ENCODE assay signal across 9 mouse cellular contexts in the genomic region with DNA sequence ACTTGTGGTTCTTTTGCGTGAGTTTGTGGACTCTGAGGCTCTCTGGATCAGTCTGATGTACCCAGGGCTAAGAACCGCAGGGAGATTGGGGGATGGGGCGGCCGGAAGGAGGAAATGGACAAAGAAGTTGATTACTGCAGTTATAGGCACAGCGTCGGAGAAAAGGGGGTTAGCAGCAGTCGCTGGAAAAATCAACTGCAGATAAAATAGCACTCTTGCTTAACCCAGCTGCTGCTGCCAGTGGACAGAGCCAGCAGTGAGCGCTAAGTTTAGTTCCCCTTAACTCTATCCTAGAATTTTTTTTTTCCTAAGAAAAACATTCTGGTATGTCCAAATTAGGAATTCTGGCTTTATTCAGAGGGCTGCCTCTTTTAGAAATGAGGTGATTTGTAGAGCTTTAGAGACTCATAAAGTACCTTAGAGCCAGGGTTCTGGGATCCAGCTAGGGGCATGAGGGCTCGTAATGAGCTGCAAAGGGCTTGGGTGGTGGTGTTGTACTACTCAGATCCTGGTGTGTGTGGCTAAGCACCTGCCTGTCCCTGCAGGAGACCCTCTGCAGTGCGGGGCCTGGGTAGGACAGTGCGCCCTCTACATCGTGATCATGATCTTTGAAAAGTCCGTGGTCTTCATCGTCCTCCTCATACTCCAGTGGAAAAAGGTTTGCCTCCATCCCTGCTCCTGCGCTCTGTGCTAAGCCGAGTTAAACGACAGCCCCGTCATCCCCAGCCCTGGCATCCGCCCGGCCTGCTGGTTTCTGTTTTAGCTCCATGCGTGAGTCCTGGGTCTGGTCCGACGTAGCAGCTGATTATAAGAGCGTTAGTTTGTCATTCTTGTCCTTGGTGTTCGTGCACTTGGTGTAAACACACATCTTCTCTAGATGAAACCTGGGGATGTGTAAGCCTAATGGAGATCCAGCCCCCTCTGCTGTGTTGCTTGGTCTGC. TPM values are rescaled to one million over a fixed set of nuclear protein-coding genes. Genes with fewer than 3 reads are reported as not detected.
DNase-seq lines count a peak whose midpoint lies in the region; ATAC-seq and TF ChIP-seq lines count a peak whose summit lies in the region.
"Had no signal": no experiment of that assay in that cellular context is flagged by ENCODE, and none has a peak within 500 bp of the region (broad histone marks: within the 10 kb centered on the region; RNA-seq: fewer than 3 reads in every experiment).

No protein-coding gene starts in this region.

- 0 out of 2 replicates have a peak, but pooled peaks cover 3% of the 10 kb centered on the region for H3K36me3 ChIP-seq in lung, embryonic 16.5 days (ENCODE audit: control insufficient read depth, insufficient read depth, low read length)
- H3K36me3 ChIP-seq in heart, embryonic 12.5 days = peaks cover 21% of the 10 kb centered on the region
- peaks cover 47% of the 10 kb centered on the region for H3K36me3 ChIP-seq in limb, embryonic 14.5 days (ENCODE audit: control insufficient read depth, insufficient read depth, low read length)
- H3K36me3 ChIP-seq in stomach, postnatal 0 days (ENCODE audit: control insufficient read depth, insufficient read depth, low read length) = peaks cover 6% of the 10 kb centered on the region

- ATAC-seq in lung, embryonic 16.5 days (ENCODE audit: low read depth) = peak; percentile 81
- peak; percentile 52 for ATAC-seq in heart, embryonic 12.5 days (ENCODE audit: insufficient number of reproducible peaks, low FRiP score)
- peak; percentile 65 for ATAC-seq in limb, embryonic 14.5 days (ENCODE audit: low FRiP score, low read depth)
- peak; percentile 27; the same call in 1 of the 2 replicates for ATAC-seq in stomach, postnatal 0 days (ENCODE audit: low FRiP score, low TSS enrichment)

- no peak overlapping the region for H3K4me3 ChIP-seq in lung, embryonic 16.5 days (ENCODE audit: low read length)
- H3K4me3 ChIP-seq in lung, adult 2 months (replicated peaks; ENCODE audit: extremely low read depth, low read depth, low read length) = no peak overlapping the region
- H3K4me3 ChIP-seq in heart, embryonic 12.5 days = no peak overlapping the region
- no peak overlapping the region for H3K4me3 ChIP-seq in limb, embryonic 14.5 days (replicated peaks; ENCODE audit: low read length)
- no peak overlapping the region for H3K4me3 ChIP-seq in stomach, postnatal 0 days (ENCODE audit: low read depth, low read length)

- WGBS in lung, embryonic 16.5 days = 60% methylated on average over 25 of the region's 25 CpGs
- 64% methylated on average over 25 of the region's 25 CpGs for WGBS in lung, adult 2 months
- WGBS in heart, embryonic 12.5 days = 55% methylated on average over 25 of the region's 25 CpGs
- WGBS in limb, embryonic 14.5 days = 45% methylated on average over 25 of the region's 25 CpGs
- WGBS in stomach, postnatal 0 days = 60% methylated on average over 25 of the region's 25 CpGs

- H3K9ac ChIP-seq in lung, embryonic 16.5 days (ENCODE audit: low read length) = 0 out of 2 replicates have a peak overlapping the region, but pooled peaks have one; percentile 30
- H3K9ac ChIP-seq in heart, embryonic 12.5 days = 0 out of 2 replicates have a peak overlapping the region, but pooled peaks have one; percentile 37
- H3K9ac ChIP-seq in limb, embryonic 14.5 days (ENCODE audit: low read depth, low read length, severe bottlenecking) = peak overlapping the region; percentile 16; the same call in 1 of the 2 replicates
- peak overlapping the region; percentile 47 for H3K9ac ChIP-seq in stomach, postnatal 0 days (ENCODE audit: low read length)

- H3K27me3 ChIP-seq in lung, embryonic 16.5 days (ENCODE audit: control insufficient read depth, insufficient read depth, low read depth, low read length) = no peaks in the 10 kb centered on the region
- no peaks in the 10 kb centered on the region for H3K27me3 ChIP-seq in heart, embryonic 12.5 days (replicated peaks)
- H3K27me3 ChIP-seq in limb, embryonic 14.5 days (ENCODE audit: control insufficient read depth, insufficient read depth, low read length) = no peaks in the 10 kb centered on the region
- no peaks in the 10 kb centered on the region for H3K27me3 ChIP-seq in stomach, postnatal 0 days (ENCODE audit: control insufficient read depth, insufficient read depth, low read length)

- H3K4me1 ChIP-seq in lung, embryonic 16.5 days (replicated peaks; ENCODE audit: control insufficient read depth, insufficient read depth, low read length) = peaks cover 20% of the 10 kb centered on the region
- peaks cover 18% of the 10 kb centered on the region for H3K4me1 ChIP-seq in lung, adult 2 months (ENCODE audit: control insufficient read depth, insufficient read depth, low read length)
- H3K4me1 ChIP-seq in heart, embryonic 12.5 days (replicated peaks) = peaks cover 41% of the 10 kb centered on the region
- peaks cover 24% of the 10 kb centered on the region for H3K4me1 ChIP-seq in limb, embryonic 14.5 days (ENCODE audit: control insufficient read depth, insufficient read depth, low read length)
- peaks cover 4% of the 10 kb centered on the region; the same call in 1 of the 2 replicates for H3K4me1 ChIP-seq in stomach, postnatal 0 days (replicated peaks; ENCODE audit: control insufficient read depth, insufficient read depth)

- TF ChIP-seq CTCF in lung, adult 2 months (IDR thresholded peaks at IDR 0.05; ENCODE audit: insufficient read depth, low read length) = no peak
- TF ChIP-seq CTCF in stomach, postnatal 0 days (IDR thresholded peaks at IDR 0.05; ENCODE audit: low read depth) = no peak

- H3K27ac ChIP-seq in lung, embryonic 16.5 days (ENCODE audit: low read length) = peak overlapping the region; percentile 86
- H3K27ac ChIP-seq in heart, embryonic 12.5 days (ENCODE audit: poor library complexity, severe bottlenecking) = peak overlapping the region; percentile 84
- peak overlapping the region; percentile 82 for H3K27ac ChIP-seq in limb, embryonic 14.5 days (replicated peaks; ENCODE audit: low read depth, low read length)
- peak overlapping the region; percentile 94 for H3K27ac ChIP-seq in stomach, postnatal 0 days (replicated peaks)

- DNase-seq in lung, adult 2 months = no peak
- peak; percentile 58 for DNase-seq in limb, embryonic 14.5 days (ENCODE audit: low spot score)
- DNase-seq in stomach, postnatal 0 days (ENCODE audit: low spot score) = peak; percentile 30
- DNase-seq in natural killer cell, adult 2 months (ENCODE audit: low spot score in 2 of 2) = no peak
- DNase-seq in thymus, postnatal 0 days (ENCODE audit: low spot score) = no peak
- no peak for DNase-seq in spleen, adult 12 weeks (ENCODE audit: low spot score)
- DNase-seq: cerebellum, adult 8-10 months had no signal

- H3K9me3 ChIP-seq in lung, embryonic 16.5 days (ENCODE audit: control insufficient read depth, low read length) = no peaks in the 10 kb centered on the region
- H3K9me3 ChIP-seq in heart, embryonic 12.5 days (replicated peaks) = no peaks in the 10 kb centered on the region
- H3K9me3 ChIP-seq in limb, embryonic 14.5 days (ENCODE audit: control insufficient read depth, low read length) = no peaks in the 10 kb centered on the region
- no peaks in the 10 kb centered on the region for H3K9me3 ChIP-seq in stomach, postnatal 0 days (ENCODE audit: control insufficient read depth, low read length)

- H3K4me2 ChIP-seq in lung, embryonic 16.5 days (ENCODE audit: low read depth, low read length) = no peak overlapping the region
- peak overlapping the region; percentile 16; the same call in 1 of the 2 replicates for H3K4me2 ChIP-seq in heart, embryonic 12.5 days
- H3K4me2 ChIP-seq in limb, embryonic 14.5 days (replicated peaks; ENCODE audit: low read depth, low read length, severe bottlenecking) = no peak overlapping the region; the same call in 1 of the 2 replicates
- no peak overlapping the region for H3K4me2 ChIP-seq in stomach, postnatal 0 days (replicated peaks; ENCODE audit: low read depth)

- TF ChIP-seq POLR2A in lung, adult 2 months (IDR thresholded peaks at IDR 0.05; ENCODE audit: borderline replicate concordance, extremely low read depth, low read depth, low read length) = no peak
- TF ChIP-seq POLR2A in limb, embryonic 14.5 days (IDR thresholded peaks at IDR 0.05; ENCODE audit: borderline replicate concordance, extremely low read depth, insufficient read depth, insufficient read length) = no peak

- TF ChIP-seq EP300 in stomach, postnatal 0 days (optimal IDR thresholded peaks at IDR 0.05) = no peak

RNA-seq across cellular contexts. Expression of a gene that starts 8.5 kb away (rescaled TPM):
- polyA plus RNA-seq in lung, embryonic 16.5 days (2015; fragmentation: Nextera tagmentation; extraction: Ambion mirVana) = 9.9 and 12.6 TPM in 2 replicates
- polyA plus RNA-seq in lung, adult 2 months (2012; rRNA removed) = 44.8 and 50.3 TPM in 2 replicates
- 2.3 and 2.6 TPM in 2 replicates for polyA plus RNA-seq in heart, embryonic 12.5 days (2016; fragmentation: Nextera tagmentation; extraction: Ambion mirVana)
- polyA plus RNA-seq in limb, embryonic 14.5 days (2012; rRNA removed) = 17.7 and 18.1 TPM in 2 replicates
- 18.8 and 24.8 TPM in 2 replicates for polyA plus RNA-seq in limb, embryonic 14.5 days (2014; fragmentation: Nextera tagmentation; extraction: Ambion mirVana)
- 29.2 and 32.3 TPM in 2 replicates for polyA plus RNA-seq in stomach, postnatal 0 days (2015; fragmentation: Nextera tagmentation; extraction: Ambion mirVana)
- polyA plus RNA-seq in thymus, postnatal 0 days (2015; fragmentation: Nextera tagmentation; extraction: Ambion mirVana) = 1.8 and 1.9 TPM in 2 replicates

RNA-seq across cellular contexts. Expression of a gene that starts 15.8 kb away (rescaled TPM):
- polyA plus RNA-seq in lung, embryonic 16.5 days (2015; fragmentation: Nextera tagmentation; extraction: Ambion mirVana) = 0.59 and 3.7 TPM in 2 replicates
- 37.7 and 43.4 TPM in 2 replicates for polyA plus RNA-seq in lung, adult 2 months (2012; rRNA removed)
- 0.17 TPM in 1 of 2 replicates, not detected in the other for polyA plus RNA-seq in heart, embryonic 12.5 days (2016; fragmentation: Nextera tagmentation; extraction: Ambion mirVana)
- 0.08 TPM in 2 replicates for polyA plus RNA-seq in limb, embryonic 14.5 days (2012; rRNA removed)
- polyA plus RNA-seq in limb, embryonic 14.5 days (2014; fragmentation: Nextera tagmentation; extraction: Ambion mirVana) = not detected in 2 replicates
- polyA plus RNA-seq in stomach, postnatal 0 days (2015; fragmentation: Nextera tagmentation; extraction: Ambion mirVana) = 1.2 and 2.4 TPM in 2 replicates
- polyA plus RNA-seq in thymus, postnatal 0 days (2015; fragmentation: Nextera tagmentation; extraction: Ambion mirVana) = 0.09 and 0.64 TPM in 2 replicates

RNA-seq across cellular contexts. Expression of a gene that starts 45.1 kb away (rescaled TPM):
- 27.0 and 38.3 TPM in 2 replicates for polyA plus RNA-seq in lung, embryonic 16.5 days (2015; fragmentation: Nextera tagmentation; extraction: Ambion mirVana)
- polyA plus RNA-seq in lung, adult 2 months (2012; rRNA removed) = 40.6 and 43.7 TPM in 2 replicates
- 19.1 and 21.1 TPM in 2 replicates for polyA plus RNA-seq in heart, embryonic 12.5 days (2016; fragmentation: Nextera tagmentation; extraction: Ambion mirVana)
- polyA plus RNA-seq in limb, embryonic 14.5 days (2012; rRNA removed) = 31.3 and 33.1 TPM in 2 replicates
- 33.4 and 35.8 TPM in 2 replicates for polyA plus RNA-seq in limb, embryonic 14.5 days (2014; fragmentation: Nextera tagmentation; extraction: Ambion mirVana)
- 22.2 and 24.0 TPM in 2 replicates for polyA plus RNA-seq in stomach, postnatal 0 days (2015; fragmentation: Nextera tagmentation; extraction: Ambion mirVana)
- polyA plus RNA-seq in thymus, postnatal 0 days (2015; fragmentation: Nextera tagmentation; extraction: Ambion mirVana) = 18.3 and 19.9 TPM in 2 replicates

RNA-seq across cellular contexts. Expression of a gene that starts 53.1 kb away (rescaled TPM):
- 0.98 and 8.5 TPM in 2 replicates for polyA plus RNA-seq in lung, embryonic 16.5 days (2015; fragmentation: Nextera tagmentation; extraction: Ambion mirVana)
- 0.87 and 1.1 TPM in 2 replicates for polyA plus RNA-seq in lung, adult 2 months (2012; rRNA removed)
- 1.4 and 2.2 TPM in 2 replicates for polyA plus RNA-seq in heart, embryonic 12.5 days (2016; fragmentation: Nextera tagmentation; extraction: Ambion mirVana)
- polyA plus RNA-seq in limb, embryonic 14.5 days (2012; rRNA removed) = 0.13 and 0.21 TPM in 2 replicates
- 0.12 and 0.36 TPM in 2 replicates for polyA plus RNA-seq in limb, embryonic 14.5 days (2014; fragmentation: Nextera tagmentation; extraction: Ambion mirVana)
- polyA plus RNA-seq in stomach, postnatal 0 days (2015; fragmentation: Nextera tagmentation; extraction: Ambion mirVana) = 2.1 and 5.1 TPM in 2 replicates
- polyA plus RNA-seq in thymus, postnatal 0 days (2015; fragmentation: Nextera tagmentation; extraction: Ambion mirVana) = 0.16 and 0.24 TPM in 2 replicates

Comparison
In these comparisons a context has a peak if more than half of its experiments do, and no peak if none do; other contexts are left out.
1. ATAC-seq: peak in every context shown above with its lines; median percentile 81 in lung, embryonic 16.5 days; 65 in limb, embryonic 14.5 days; 52 in heart, embryonic 12.5 days; 27 in stomach, postnatal 0 days.
2. DNase-seq: peak in limb, embryonic 14.5 days (single experiment) and stomach, postnatal 0 days (single experiment); none in lung, adult 2 months (single experiment), natural killer cell, adult 2 months (0 of 2), thymus, postnatal 0 days (single experiment) and spleen, adult 12 weeks (single experiment).
3. Peak in every context shown above with its lines, with median percentiles within 50 percentile points of each other: H3K27ac ChIP-seq and H3K9ac ChIP-seq.